Mouse (Mus musculus): ENCODE data around the gene Rnf103. TPM values are rescaled to one million over a fixed set of nuclear protein-coding genes. Genes with fewer than 3 reads are reported as not detected.

The Rnf103 gene
- polyA plus RNA-seq (2012; fragmentation: generic; extraction: Trizol): 1 to 10 TPM in 1 of 2 experiments, under 1 TPM in 1; 0.55 to 7.4 TPM

DNA sequence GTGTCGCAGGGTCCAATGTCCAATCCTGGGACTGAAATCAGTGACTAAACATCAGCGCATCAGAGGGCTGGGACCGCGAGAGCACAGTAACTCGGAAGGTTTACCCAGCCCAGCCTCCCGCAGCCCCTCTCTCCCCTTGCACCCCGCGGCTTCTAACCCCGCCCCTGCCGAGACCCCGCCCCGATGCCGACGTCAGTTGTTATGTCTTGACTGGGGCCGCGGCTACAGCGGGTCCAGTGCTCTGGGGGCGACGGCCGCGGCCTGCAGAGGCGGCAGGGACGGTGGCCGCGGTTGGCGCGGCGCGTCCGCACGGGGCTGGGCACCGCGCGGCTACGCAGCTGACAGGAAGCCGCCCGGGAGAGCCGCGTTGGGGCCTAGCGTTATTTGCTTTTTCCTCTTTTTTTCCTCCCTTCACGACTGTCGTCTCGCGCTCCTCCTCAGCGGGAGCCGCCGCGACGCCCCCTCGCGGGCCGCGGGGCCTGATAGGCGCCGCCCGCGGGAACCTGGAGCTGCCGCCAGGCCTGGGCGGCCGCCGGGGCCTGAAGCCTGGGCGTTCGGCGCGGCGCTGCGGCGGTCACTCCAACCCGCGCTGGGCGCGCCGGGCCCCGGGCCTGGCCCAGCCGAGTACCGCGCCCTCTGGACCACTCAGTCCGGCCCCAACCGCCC is at the start of gene Rnf103:
Rnf103 (plus strand) TSS at position 220 of the 666 bp plus-strand sequence.

DNA sequence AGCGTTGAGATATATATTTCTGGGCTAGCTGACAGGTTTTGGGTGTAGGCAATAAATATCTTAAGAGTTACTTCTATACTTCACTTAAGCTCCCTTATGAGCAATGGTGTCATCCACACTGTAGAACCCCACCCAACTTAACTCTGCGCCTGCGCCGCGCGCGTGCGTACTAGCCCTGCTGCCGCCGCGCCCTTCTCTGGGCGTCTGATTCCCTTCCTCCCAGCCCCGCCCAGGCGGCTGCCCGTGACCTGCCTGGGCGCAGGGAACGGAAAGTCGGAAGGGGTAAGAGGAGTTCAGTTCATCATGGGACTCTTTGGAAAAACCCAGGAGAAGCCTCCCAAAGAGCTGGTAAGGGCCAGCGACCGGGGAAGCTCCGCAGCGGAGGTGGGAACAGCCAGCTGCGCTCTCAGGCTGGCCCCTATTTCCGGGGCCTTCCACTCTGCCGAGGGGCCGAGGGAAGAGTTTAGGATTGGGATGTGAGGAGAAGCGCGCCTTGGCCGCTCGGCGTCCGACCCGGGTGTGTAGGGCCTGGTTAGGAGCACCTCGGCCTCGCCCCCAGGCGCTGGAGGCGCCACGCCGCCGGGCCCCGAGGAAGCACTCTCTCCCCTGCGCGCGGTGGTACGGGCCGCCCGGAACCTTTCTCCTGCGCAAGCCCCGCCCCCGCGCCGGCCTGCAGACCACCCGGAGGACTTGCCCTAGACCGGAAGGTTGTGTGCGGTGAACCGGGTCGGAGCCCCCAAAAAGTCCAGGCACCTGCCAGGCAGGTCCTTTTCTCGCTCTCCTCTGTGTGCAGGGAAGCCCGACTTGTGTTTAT is 50.2 kb downstream of the Rnf103 start, which contains the start of gene Chmp3:
Chmp3 (plus strand) TSS at position 112 of the 814 bp plus-strand sequence.

Other genes starting within 250 kb of the Rnf103 start
- gene Krcc1, start 222.2 kb upstream of the Rnf103 start, polyA plus RNA-seq (2012; fragmentation: generic; extraction: Trizol): 1 to 10 TPM; 1.6 to 9.1 TPM
- gene Smyd1, start 171.7 kb upstream of the Rnf103 start, polyA plus RNA-seq (2012; fragmentation: generic; extraction: Trizol): under 1 TPM in 1 of 2 experiments, not detected in 1; 0.08 TPM
- not detected for gene Cd8b1, start 171.1 kb upstream of the Rnf103 start, polyA plus RNA-seq (2012; fragmentation: generic; extraction: Trizol)
- gene Cd8a, start 120.5 kb upstream of the Rnf103 start, polyA plus RNA-seq (2012; fragmentation: generic; extraction: Trizol): not detected
- gene Rmnd5a, start 53.3 kb upstream of the Rnf103 start, polyA plus RNA-seq (2012; fragmentation: generic; extraction: Trizol): 1 to 10 TPM in 1 of 2 experiments, under 1 TPM in 1; 0.23 to 9.2 TPM
- 10 to 100 TPM; 14.4 to 59.0 TPM for gene Chmp3, start 49.9 kb downstream of the Rnf103 start, polyA plus RNA-seq (2012; fragmentation: generic; extraction: Trizol)
- 1 to 10 TPM in 1 of 2 experiments, under 1 TPM in 1; 0.41 to 8.7 TPM for gene Kdm3a, start 139.1 kb downstream of the Rnf103 start, polyA plus RNA-seq (2012; fragmentation: generic; extraction: Trizol)
- under 1 TPM; 0.02 to 0.28 TPM for gene Reep1, start 213.7 kb downstream of the Rnf103 start, polyA plus RNA-seq (2012; fragmentation: generic; extraction: Trizol)

Data from C3H10T1/2 (cell line).